Mouse (Mus musculus) liver, adult (tissue): ENCODE results near the gene 4931440F15Rik.
"Not testable (repeated sequence)": the region's sequence is repeated elsewhere in the genome, so short reads cannot be mapped to it uniquely, and the experiment has no call there.

Experiments
- GATA4 ChIP-seq: IDR thresholded peaks from 2 replicates; pipeline ENCODE4 v1.6.1; 2014; ENCODE audit warnings: mild to moderate bottlenecking, low read length; ENCODE audit not compliant: insufficient replicate concordance

4931440F15Rik gene

DNA sequence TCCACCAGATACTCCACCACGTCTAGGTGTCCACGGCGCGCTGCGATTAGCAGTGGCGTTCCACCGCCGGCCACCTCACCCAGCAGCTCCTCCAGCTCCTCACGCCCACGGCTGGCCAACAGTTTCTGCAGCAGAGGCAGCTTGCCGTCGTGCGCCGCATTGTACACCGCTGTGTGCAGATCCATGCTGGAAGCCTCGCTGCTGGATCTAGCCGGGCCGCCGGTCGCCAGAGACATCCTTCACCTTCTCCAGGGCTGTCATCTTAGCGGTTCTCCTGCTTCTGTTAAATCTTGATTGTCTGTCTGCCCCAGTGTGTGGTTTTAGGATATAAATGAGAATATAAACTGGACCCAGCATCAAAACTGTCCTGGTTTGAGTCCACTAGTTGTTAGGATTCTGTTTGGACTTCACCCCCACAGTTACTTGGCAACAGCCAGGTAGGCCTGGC, at the start of gene 4931440F15Rik:
Gene 4931440F15Rik (minus strand): TSS at position 398 of the 448 bp plus-strand sequence.
- TF ChIP-seq GATA4 = not testable (repeated sequence)

DNA sequence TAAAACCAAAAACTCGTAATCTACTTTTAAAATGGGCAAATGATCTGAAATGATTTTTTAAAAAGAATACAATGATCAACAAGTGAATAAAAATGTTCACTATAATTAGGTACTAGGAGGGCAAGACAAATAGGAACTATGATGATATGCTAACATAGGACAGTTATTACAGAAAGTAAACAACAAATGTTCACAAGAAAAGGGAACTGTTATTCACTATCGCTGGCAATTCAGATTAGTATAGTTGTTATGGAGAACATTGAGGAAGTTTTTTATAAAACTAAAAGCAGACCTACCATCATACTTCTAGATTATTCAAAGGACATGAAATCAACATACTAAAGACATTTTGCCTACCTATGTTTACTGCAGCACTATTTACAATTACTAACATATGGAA, 44.7 kb upstream of the 4931440F15Rik start:
- TF ChIP-seq GATA4 = no peak

DNA sequence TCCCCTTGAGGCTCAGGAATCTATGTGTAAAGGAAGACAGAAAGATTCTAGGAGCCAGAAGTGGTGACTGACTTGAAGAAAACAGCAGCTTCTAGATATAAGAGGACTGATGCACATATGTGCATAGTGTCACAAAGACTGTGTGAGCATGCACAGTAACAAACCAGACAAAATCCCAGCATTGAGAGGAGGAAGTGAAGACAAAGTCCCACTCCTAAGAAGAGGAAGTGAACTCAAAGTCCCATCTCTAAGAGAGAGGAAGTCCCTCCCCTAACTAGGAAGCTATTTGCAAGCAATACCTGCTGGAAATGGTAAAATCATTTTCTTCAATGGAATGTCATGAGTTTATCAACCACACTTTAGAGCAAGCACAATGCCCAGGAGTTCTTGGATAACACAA, 38.8 kb upstream of the 4931440F15Rik start:
- no peak for TF ChIP-seq GATA4

GRCm38 (mm10) chr11:29861750-29862397, 36.4 kb upstream of the 4931440F15Rik start:
- TF ChIP-seq GATA4 = no peak

DNA sequence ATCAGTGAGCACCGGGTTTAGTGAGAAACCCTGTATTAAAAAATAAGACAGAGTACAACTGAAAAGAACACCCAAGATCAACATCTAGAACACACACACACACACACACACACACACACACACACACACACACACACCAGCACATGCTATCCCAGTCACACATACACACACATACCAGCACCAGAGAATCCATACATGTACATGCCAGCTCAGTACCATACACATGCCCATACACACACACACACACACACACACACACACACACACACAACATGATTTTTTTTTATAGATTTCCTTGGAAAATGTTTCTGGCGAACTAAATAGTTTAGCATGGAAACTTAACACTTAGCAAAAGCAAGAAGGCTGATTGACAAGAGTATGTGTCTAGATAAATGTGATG, 35.6 kb upstream of the 4931440F15Rik start:
- no peak for TF ChIP-seq GATA4

DNA sequence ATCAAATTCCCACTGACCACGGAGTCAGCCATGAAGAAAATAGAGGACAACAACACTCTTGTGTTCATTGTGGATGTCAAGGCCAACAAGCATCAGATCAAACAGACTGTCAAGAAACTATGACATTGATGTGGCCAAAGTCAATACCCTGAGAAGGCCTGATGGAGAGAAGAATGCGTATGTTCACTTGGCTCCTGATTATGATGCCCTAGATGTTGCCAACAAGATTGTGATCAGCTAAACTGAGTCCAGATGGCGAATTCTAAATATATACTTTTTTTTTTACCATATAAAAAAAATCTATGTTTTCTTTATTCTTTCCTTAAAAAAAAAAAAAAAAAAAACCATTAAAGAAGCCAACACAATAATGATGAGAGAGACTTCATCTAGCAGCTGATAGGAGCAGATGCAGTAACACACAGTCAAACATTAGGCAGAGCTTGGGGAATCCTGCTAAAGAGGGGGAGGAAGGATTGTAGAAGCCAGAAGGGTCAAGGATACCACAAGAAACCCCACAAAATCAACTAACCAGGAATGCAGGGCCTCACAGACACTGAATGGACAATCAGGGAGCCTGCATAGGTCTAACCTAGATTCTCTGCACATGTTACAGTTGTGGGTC, 15.2 kb upstream of the 4931440F15Rik start:
- no peak for TF ChIP-seq GATA4

DNA sequence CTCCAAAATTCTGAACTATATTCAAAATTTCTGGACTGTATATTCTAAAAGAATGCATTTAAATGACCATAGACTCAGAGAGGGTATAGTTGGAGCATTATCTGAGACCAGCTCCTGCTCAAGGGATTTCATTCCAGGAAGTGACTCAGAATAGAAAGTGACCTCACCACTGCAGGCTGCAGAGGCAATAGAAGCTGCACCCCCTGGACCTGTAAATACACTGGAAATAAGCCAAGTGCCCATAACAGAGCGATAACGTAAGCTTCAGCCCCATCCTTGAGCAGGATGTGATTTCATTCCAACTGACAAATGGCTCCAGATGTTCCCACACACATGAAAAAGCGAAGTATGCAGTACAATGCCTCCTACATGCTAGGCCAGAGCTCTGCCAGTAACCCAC, 14.3 kb upstream of the 4931440F15Rik start:
- no peak for TF ChIP-seq GATA4

DNA sequence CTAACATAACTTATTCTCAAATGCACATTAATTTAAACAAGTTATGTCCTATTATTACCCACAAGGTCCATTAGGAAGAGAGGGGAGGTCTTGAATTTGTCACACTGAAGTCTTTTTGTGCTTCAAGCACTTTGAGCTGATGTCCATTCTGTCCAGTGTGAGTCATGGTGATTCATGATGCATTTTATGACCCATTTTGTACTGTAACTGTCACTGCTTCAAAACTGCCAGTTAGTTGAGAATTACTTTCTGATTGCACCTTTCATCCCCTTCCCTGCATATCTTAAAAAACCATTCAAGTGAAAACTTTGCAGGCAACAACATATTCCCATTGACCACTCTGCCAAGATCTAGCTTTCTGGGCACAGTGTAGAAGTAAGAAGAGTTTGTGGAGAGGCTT, 11.6 kb upstream of the 4931440F15Rik start:
- no peak for TF ChIP-seq GATA4

DNA sequence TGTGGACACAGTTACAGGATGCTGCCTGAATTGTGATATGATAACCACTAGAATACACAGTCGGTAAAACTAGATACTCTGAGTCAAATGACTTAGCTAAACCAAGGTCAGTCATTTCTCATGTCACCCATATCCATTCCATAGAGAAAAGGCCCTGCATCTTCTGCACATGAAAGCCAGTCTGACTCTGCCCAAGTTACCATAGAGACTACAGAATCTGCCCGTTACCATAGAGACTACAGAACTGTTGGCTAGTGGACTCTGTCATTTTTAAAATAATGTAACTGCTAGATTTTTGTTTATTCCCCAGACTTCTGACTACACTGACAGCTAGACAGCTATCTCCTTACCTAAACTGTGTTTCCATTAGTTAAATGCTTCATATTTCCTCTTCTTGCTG, 2.3 kb upstream of the 4931440F15Rik start:
- no peak for TF ChIP-seq GATA4

- TF ChIP-seq GATA4 = no peak
Observed at GRCm38 (mm10) chr11:29826001-29826400, 533 bp upstream of the 4931440F15Rik start.

- TF ChIP-seq GATA4 = no peak
Observed at GRCm38 (mm10) chr11:29823141-29823540, 2.3 kb downstream of the 4931440F15Rik start.

DNA sequence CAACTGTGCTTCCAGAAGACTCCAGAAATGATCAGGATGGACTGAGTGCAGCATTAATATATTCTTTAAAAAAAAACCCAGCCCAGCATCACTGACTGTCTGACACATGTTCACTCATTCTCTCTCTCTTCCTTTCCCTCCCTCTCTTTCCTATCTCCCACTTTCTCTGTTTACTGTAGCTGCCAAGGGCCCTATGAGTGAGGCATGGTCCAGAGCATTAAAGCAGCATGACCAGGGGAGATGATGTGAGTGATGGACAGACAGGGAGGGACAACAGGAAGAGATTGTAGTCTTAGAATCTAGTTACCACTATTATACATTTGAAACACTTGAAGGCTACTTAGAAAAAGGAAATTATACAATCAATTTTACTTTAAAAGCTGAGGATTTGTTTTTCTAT, 9.8 kb downstream of the 4931440F15Rik start:
- TF ChIP-seq GATA4 = no peak

- TF ChIP-seq GATA4 = no peak
Observed at GRCm38 (mm10) chr11:29815261-29815660, 10.2 kb downstream of the 4931440F15Rik start.

GRCm38 (mm10) chr11:29813267-29813666, 12.2 kb downstream of the 4931440F15Rik start:
- TF ChIP-seq GATA4 = no peak

DNA sequence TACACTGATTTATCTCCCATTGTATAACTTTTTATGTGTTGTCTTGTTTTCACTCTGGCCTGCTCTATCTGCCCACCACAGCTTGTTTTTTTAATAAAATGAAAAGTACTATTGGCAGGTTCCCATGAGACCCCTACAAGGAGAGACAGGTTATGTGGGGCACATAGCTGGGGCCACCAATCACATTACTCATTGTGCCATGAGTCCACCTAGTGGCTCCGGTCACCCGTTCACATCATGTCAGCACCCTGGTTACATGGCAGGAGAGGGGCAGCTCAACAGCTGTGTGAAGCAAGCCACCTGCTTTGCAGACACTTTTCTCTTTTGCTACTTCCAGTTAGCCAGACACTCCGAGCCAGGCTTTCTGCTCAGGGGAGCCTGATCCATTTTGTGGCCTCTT, 13.0 kb downstream of the 4931440F15Rik start:
- no peak for TF ChIP-seq GATA4

DNA sequence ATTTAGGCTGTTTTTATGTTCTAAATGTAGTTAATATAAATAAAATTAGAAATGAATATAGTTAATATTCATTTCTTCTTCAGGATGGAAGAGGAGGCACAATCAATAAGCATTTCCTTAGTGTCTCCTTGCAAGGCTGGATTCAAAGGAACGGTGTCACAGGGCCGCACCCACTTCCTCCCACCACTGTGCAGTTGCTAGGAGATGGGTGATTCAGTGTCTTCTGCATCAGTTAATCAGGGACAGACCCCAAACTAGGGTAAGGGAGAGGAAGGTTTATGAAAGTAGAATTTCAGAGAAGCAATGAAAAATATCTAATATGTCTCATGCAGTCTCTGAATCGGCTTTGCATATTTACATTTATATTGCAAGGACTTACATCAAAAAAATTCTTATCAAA, 15.1 kb downstream of the 4931440F15Rik start:
- no peak for TF ChIP-seq GATA4
